Mouse (Mus musculus) gastrocnemius, postnatal 36 days (tissue): ENCODE results near the gene Gemin4. TPM values are rescaled to one million over a fixed set of nuclear protein-coding genes. Genes with fewer than 3 reads are reported as not detected.
A peak's percentile ranks its signal among the peaks of the same experiment; 100 is the strongest.
"Not testable (repeated sequence)": the region's sequence is repeated elsewhere in the genome, so short reads cannot be mapped to it uniquely, and the experiment has no call there.

Experiments
- DNase-seq, 2 experiments: peaks; one replicate each; pipeline ENCODE4 v3.0.0; 2022
- intact Hi-C: fragments of 180-260 bp; cut with DNase I; formaldehyde crosslinking; loops from one replicate; pipeline ENCODE4 v1.15.1; 2025
- total RNA-seq, 2 experiments: library from RNA; stranded (reverse); gene quantifications; 2 replicates each; pipeline ENCODE4 v1.2.3; 2021

Gemin4 gene
- total RNA-seq, 2 experiments from 2014 or later, result 1.6 to 4.0 TPM

DNA sequence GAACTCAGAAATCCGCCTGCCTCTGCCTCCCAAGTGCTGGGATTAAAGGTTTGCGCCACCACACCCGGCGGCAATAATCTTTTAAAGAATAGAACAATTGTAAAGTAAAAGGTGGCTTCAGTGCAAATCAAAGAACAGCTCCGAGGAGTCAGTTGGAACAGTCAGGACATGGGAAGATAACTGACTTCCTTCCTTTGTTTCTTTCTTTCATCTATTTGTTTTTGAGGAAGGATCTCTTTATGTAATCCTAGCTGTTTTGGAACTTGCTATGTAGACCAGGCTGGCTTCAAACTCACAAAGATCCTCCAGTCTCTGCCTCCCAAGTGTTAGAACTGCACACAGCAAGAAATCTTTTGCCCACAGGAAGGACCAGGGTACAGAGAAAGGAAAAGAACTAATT, 7.2 kb upstream of the Gemin4 start:
- intact Hi-C loops, result loop anchor here (10.0 kb wide), 1 partner anchor 440 kb away; no protein-coding TSS in a partner anchor
- no peak for DNase-seq

DNA sequence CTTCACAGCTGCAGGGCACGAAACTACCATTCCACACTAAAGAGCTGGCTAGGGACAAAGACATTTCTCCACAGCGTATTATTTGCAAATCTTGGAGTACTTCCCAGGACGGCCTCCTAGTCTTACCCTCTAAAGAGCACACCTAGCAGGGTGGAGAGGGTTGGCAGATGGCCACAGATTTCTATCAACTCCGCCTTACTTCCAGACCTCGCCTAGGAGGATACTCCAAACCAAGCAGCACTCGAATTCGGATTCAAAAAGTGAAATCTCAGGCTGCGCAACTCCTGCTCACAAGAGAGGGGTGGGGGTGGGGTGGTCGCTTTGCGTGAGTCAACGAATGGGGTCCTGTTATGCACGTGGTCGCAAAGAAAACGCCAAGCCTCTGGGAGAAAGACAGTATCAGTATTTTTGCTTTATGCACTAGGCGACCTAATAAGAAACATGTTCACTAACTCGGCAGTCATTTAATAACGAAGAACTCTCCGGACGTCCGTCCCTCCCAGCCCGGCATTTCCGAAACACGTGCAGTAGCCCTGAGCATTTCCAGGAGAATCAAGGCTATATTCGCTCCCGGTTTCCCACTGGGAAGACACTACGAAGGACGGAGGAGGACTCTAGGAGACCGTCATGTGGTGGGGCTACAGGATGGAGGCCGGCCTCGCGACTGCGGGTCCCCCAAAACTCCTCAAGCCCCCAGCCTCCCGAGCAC, 629 bp downstream of the Gemin4 start:
- intact Hi-C loops, result no loop called here
- peak in 1 of 2 experiments; percentile 30 for DNase-seq

DNA sequence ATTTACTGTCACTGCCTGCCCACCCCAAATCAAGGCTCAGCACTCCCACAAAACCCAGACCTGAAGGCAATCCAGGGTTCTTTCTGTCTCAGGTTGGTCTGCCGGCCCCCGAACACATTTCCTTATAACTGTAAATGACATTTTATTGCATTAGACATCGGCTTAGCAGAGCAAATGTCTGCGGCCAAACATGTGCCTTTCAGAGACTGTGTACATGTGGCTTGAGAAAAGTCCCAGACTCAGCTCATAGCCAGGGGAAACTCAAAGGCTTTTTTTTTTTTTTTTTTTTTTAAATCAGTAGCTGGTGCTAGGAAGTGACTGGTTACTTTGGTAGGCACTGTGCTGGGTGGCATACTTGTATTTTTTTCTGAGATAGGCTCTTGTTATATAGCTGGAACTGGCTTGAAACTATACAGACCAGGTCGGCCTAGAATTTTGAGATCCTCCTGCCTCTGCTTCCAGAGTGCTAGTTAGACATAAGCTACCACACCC, 1.4 kb downstream of the Gemin4 start:
- intact Hi-C loops, result no loop called here

DNA sequence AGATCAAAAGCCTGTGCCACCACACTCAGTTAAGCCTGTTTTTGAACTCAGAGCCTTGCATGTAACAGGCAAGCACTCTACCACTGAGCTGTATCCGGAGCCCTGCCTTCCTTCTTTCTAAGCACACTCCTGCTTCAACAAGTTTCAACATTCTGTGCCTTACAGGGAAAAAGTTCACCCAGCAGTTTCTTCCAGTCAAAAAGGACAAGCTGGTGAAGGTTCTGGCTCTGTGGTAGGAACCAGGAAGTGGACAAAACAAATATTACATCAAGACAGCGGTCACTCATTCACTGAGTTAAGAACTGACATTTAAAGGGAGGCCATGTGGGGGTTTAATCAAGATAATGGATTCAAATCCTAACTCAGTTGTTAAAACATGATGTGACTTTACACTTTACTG, 2.5 kb downstream of the Gemin4 start:
- DNase-seq, result no peak
- intact Hi-C loops, result no loop called here

More for the DNA sequence above, 1.4 kb downstream of the Gemin4 start:
- DNase-seq, result no peak

DNA sequence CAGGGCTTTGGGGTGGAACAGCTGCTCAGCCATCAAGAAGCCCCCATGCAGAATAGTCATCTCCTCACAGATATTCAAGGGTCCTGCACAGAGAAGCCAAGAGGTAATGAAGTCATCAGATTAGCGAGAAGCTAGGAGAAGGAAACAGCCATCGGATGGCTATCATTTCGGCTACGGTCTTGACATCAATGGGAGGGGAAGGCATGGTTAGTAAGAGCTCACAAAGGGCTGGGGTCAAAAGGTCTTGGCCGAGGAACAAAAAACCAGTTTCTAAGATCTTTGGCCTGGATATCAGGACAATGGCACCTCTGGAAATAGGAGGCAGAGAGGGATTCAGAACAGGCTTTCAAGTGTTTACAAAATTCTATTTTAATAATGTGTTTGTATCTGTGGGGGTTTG, 3.6 kb downstream of the Gemin4 start:
- intact Hi-C loops, result no loop called here
- no peak for DNase-seq

DNA sequence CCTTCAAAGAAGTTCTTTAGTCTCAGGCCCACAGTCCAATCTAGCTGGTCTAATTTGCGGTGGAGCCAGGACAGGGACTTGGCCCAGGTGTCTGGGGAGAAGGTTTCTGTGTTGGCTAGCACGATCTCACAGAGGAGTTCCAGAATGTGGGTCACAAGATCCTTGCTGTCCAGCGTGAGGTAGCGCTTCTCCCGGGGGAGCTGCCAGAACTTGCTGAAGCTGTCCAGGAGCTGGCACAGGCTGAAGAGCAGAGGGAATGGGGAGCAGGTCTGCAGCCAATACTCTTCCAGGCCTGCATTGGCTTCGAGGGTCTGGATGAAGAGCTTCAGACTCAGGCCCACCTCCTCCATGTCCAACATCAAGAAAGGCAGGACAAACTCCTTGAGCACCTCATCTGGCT, 5.9 kb downstream of the Gemin4 start:
- intact Hi-C loops, result not testable (repeated sequence)
- DNase-seq, result peak in 1 of 2 experiments; percentile 25

DNA sequence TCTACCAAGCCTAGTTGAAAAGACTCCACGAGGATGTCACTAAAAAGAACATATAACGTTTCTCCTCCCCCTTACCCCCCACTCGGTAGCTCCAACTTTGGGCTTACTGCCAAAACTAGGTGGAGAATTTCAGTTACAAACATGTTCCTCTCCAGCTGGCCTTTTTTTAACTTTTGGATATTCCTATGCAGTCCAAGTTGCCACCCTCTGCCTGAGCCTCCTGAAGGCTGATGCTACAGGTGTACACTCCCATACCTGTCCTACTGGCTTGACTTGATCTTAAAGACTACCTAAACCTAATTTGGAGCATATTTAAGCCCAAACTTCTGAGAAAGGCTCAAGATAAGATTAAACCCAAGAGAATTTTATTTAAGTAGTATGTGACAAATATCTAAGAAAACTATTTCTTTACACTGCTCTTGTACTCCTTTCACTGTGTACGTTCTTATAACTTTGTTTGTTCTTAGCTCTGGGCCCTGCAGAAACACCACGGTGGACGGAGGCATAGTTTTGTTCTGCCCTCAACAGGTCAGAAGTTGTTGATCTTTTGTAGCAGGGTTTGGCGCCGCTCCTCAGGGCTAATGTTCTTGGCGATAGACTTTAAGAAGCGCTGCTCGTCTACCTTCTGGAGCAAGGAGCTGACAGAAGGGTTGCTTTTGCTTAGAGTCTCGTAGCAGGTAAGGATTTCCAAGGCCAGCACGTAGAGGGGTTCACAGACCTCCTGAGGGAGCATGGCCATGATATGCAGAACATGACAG, 7.1 kb downstream of the Gemin4 start:
- intact Hi-C loops, result no loop called here
- no peak for DNase-seq

DNA sequence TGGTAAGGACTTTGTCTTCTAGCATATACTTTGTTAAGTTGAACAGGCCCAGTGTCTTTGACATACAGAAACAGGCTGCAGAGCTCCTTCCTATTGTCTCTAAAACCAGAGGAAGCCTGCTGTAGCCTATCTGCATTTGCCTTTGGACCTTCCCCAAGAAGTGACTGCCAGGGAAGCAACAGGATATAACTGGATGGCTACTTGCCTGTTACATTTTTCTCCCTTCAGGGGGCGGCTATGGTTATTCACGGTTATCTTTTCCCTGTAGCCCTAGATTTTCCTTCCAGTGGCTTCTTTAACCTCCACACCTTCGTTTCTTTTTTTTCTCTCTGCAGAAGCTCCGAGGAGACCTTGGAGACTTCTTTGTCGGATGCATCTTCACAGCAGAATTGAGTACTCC, 10.7 kb downstream of the Gemin4 start:
- intact Hi-C loops, result no loop called here
- no peak for DNase-seq

DNA sequence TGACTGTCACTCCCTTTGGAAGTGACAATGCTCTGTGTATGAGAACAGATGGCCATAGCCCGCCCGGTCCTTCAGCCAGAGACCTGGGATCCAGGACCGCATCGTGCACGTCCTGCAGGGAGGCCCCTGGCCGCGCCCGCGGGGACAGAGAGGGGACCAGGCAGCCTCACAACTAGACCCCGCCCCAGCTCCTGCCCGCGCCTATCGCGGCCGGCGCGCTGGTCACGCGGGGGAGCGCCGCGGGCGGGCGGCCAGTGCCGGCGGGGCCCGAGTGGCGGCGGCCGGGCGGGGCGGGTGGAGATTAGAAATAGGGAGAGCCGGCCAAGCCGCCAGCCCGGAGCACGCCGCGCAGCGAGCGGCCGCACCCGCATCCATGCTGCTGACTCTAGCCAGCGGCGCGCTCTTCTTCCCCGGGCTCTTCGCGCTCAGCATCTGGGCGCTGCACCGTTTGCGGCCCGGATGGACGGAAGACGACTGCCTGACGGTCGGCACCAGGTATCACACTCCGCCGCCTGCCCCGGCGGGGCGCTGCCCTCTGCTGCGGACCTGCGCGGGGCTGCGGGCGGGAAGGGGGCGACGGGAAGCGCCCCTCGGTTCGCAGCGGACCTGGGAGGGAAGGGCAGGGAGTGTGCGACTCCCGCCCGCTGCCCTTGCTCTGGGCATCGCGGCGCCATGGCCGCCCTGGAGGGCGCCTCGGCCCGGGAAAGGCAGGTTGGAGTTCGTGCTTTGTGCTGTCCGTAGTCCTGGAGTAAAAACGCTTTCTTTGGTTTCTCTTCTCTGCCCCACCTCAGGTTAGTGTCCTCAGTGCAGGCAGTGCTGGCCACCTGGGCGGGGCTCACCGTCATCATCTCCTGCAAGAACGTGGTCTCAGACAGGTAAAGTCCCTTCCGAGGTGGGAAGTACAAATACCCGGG, 15.4 kb downstream of the Gemin4 start:
- DNase-seq, result peak; percentile 77 to 86
- intact Hi-C loops, result no loop called here

DNA sequence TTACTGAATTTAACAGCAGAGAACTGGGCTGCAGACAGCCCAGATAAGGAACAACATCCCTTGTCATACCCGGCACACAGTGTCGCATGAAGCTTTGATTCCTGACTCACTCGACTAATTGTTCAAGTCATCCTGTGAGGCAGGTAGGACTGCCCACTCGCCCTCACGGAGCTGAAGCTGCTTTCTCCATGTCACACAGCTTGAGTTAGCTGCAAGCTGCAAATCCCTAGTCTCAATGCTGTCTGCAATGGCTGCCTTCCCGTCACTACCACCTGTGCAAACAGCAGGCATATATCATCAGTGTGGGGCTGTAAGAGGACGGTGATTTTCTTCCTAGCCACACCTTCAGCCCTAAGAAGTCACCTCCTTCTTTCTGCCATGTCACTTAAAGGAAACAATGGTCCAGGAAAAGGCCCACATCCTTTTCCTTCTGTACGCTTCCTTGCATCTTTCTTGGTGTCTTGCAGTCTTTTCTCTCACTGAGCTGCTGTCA, 20.4 kb downstream of the Gemin4 start:
- intact Hi-C loops, result no loop called here

DNA sequence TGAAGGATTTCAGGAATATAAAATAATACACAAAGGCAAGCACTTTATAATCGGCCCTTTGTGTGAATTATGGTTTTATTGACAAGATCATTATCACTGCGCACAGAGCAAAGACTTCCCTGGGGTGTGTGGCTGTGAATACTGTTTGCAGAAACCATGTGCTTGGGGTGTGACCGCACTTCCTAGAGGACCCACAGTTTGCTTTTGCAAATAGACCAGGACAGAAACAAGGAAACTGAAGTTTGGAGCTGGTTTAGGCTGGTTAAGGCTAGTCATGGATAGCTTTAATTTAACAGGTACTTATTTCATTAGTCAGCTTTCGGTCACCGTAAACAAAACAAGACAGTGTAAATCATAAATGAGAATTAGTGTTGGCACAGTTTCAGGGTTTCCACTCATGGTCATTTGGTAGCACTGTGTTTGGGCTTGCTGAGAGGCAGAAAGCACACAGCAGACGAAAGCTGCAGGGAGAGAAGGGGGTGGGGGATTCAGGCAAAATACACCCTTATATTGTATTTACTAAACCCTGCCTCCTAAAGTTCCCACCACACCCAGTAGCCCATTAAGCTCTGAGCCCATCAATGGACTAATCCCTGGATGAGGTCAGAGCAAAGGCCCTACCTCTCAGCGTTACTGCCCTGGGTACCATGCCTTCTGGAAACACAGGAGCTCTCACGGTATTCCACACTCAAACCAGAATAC, 21.0 kb downstream of the Gemin4 start:
- no peak for DNase-seq
- intact Hi-C loops, result no loop called here

More for the DNA sequence above, 20.4 kb downstream of the Gemin4 start:
- no peak for DNase-seq

DNA sequence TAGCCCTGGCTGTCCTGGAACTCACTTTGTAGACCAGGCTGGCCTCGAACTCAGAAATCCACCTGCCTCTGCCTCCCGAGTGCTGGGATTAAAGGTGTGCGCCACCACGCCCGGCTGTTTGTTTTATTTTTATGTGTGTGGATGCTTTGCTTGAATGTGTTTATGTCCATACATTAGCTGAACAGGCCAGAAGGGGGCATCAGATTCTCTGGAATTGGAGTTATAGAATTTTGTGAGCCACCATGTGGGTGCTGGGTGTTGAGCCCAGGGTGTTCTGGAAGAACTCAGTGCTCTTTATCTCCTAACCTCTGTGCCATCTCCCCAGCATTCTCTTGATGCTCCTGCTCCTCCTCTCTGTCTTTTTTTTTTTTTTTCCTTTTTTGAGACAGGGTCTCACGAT, 30.6 kb downstream of the Gemin4 start:
- intact Hi-C loops, result no loop called here
- DNase-seq, result no peak

DNA sequence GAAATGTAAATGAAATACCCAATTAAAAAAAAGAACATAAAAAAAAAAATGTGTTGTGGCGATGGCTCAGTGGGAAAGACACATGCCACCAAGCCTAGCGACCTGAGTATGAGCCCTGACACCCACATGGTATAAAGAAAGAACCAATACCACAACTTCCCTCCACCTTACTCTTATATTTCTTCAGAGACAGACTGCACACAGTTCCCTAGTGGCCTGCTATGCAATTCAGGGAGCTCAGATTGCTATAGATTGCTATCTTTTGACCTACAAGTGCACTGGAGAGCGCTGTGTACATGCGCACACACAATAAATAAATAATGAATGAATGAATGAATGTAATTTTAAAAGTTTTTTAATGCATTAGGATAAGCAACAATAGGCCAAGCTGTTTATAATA, 33.7 kb downstream of the Gemin4 start:
- DNase-seq, result no peak
- intact Hi-C loops, result no loop called here

DNA sequence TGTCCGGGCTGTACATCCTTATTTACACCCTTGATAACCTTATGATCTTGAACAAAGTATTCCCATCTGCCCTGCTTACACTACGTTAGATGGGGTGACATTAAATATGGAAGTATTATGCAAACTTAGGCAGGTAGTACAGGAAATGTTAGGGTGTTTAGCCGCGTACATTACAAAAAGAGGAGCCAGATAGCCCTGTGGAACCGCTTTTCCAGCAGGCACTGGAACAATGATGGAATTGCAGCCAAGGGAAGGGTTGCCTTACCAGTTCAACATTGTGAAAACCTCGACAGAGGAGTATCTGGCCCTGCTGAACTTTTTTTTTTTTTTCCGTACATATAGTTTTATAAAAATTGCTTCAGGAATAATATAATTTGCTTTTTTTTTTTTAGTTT, 37.3 kb downstream of the Gemin4 start:
- intact Hi-C loops, result no loop called here
- no peak for DNase-seq

DNA sequence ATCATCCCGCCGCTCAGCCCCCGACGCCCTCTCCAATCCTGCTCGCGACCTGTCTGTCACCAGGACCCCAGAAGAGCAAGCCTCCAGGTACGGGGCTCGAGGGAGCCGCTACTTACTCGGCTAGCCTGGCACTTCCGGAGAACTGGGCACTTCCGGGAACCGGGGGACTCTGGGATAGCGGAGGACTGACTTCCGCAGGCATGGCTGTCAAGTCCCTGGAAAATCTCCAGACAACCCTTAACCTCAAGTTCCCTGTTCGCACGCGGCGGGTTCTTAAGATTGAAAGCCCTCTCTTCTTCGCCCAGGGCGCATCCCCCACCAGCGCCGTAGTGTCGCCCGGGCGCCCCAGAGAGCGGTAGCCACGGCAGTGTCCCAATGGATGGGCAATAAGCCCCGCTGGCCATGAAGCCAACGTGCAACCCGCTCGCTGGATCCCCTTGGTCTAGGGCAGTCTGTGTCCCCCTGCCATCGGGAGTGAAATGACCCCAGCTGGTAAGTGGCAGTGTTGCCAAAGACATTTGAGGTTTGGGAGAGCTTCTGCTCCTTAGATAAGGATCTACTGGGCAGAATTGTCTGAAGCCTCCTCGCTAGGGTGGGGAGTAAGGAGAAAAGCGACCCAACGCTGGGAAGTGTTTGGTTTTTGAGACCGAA, 37.8 kb downstream of the Gemin4 start, which contains the start of the genes Vps53 and Fam57a:
Gene Vps53, minus strand, starts transcription at position 153 of the 651 bp plus-strand sequence.
Gene Fam57a, plus strand, starts transcription at position 177 of the 651 bp plus-strand sequence.
- peak; percentile 83 to 85 for DNase-seq
- intact Hi-C loops, result no loop called here

DNA sequence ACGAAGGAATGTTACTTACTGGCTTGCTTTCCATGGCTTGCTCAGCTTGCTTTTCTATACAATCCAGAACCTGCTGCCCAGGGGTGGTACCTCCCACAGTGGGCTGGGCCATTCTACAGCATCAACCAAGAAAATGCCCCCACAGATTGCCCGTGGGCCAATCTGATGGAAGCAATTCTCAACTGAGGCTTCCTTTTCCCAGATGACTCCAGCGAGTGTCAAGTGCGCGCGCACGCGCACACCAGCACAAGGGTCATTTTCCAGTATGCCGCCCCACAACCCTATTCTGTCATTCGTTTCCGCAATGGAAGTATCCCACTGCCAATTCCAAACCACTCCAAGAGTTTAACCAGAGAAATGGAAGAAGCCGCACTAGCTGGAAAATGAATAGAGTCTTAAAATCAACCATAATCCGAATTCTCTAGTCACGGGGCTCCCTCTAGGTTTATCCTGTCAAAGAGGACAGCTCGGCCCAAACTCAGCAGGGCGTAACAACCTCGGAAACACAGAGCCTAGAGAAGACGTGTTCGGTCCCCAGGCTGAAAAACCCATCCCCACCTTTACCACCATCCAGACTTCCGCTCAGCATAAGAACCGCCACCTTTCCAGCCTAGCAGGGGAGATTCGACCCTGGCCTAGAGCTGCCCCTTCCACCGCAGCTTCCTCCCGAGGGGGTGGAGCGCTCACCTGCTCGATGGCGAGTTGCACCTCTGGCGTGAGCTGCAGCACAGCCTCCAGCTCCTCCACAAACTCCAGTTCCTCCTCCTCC, 38.6 kb downstream of the Gemin4 start:
- intact Hi-C loops, result no loop called here
- DNase-seq, result no peak

DNA sequence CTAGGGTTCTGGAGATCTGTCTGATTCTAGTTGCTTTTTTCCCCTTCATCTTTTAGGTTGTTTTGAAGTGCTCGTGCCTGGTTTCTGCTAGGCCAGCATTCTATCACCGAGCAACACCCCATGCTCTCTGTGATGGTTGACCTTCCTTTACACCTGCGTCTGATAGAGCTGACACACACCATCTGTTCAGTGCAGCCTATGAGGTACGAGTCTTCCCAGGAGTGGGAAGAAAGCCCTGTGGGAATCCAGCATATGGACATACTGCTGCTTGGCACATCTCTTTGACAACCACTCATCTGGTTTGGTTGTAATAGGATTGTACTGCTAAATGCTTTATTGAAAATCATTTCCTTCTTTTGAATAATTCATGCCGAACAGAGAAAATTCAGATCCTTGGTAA, 47.3 kb downstream of the Gemin4 start:
- DNase-seq, result no peak
- intact Hi-C loops, result no loop called here

DNA sequence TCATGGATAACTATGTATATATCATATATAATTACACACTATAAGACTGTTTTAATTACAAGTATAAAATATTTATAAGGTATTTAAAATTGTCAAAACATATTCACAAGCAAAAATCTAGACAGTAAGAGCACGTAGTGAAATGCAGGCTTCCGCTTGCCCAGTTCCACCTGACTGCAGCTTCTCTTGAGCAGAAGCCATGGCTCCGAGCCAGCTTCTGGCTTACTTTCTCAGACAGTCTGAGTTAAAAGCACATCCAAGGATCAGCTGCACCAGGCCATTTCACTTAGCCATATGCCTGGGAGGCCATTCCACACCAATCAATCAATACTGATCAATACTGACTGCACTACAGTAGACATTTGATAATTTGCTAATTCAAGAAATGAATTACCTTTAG, 48.5 kb downstream of the Gemin4 start:
- intact Hi-C loops, result loop anchor here (5.0 kb wide), 2 partner anchors 142 to 387 kb away; partner anchors contain the start of gene Rflnb
- DNase-seq, result no peak
